Mouse (Mus musculus) testis, adult 2 months (tissue): ENCODE measurements around the gene Fmo9. TPM values are rescaled to one million over a fixed set of nuclear protein-coding genes. Genes with fewer than 3 reads are reported as not detected.

Experiments
- H3K27ac ChIP-seq: fragments of 200-500 bp; 2 replicates; pipeline ENCODE4 v1.5.1; 2012; ENCODE audit warnings: low read depth, low read length; ENCODE audit not compliant: control insufficient read depth, insufficient read depth
- H3K27me3 ChIP-seq: fragments of 200-500 bp; 2 replicates; pipeline ENCODE4 v1.6.1; 2012; ENCODE audit warnings: mild to moderate bottlenecking, low read length, moderate library complexity; ENCODE audit not compliant: control insufficient read depth, insufficient read depth
- H3K36me3 ChIP-seq: fragments of 200-500 bp; 2 replicates; pipeline ENCODE4 v1.6.1; 2012; ENCODE audit warnings: mild to moderate bottlenecking, low read length; ENCODE audit not compliant: control insufficient read depth, insufficient read depth
- H3K4me1 ChIP-seq: fragments of 200-500 bp; 2 replicates; pipeline ENCODE4 v1.6.1; 2012; ENCODE audit warnings: low read length; ENCODE audit not compliant: control insufficient read depth, insufficient read depth
- H3K4me3 ChIP-seq: fragments of 200-500 bp; 2 replicates; pipeline ENCODE4 v1.5.1; 2012; ENCODE audit warnings: low read depth, mild to moderate bottlenecking, low read length, moderate library complexity, mixed read lengths; ENCODE audit not compliant: control insufficient read depth
- CTCF ChIP-seq: fragments of 200-500 bp; IDR thresholded peaks from 2 replicates; pipeline ENCODE4 v1.5.1; 2012; ENCODE audit warnings: low read depth, mild to moderate bottlenecking, inconsistent platforms, low read length, moderate library complexity; ENCODE audit not compliant: control insufficient read depth, insufficient read depth, insufficient replicate concordance
- POLR2A ChIP-seq: fragments of 200-500 bp; IDR thresholded peaks from 2 replicates; pipeline ENCODE4 v1.6.1; 2012; ENCODE audit warnings: low read depth, mild to moderate bottlenecking, inconsistent platforms, low read length, moderate library complexity; ENCODE audit not compliant: control insufficient read depth
- polyA plus RNA-seq: library from polyadenylated mRNA; depleted of rRNA; stranded (reverse); fragments of >200 nt; gene quantifications from 2 replicates; pipeline ENCODE4 v1.2.3, GENCODE M21; 2012; rRNA removed

Gene Fmo9
- not detected in 2 replicates for polyA plus RNA-seq

- H3K4me3 ChIP-seq, result no peak within 1 kb of the TSS
Observed at GRCm38 (mm10) chr1:166681745-166682144, at the start of gene Fmo9. Gene Fmo9, minus strand, starts transcription at chr1:166681845.

GRCm38 (mm10) chr1:166730886-166731285 lies 49.2 kb upstream of the Fmo9 start:
- Histone ChIP-seq H3K4me3 (no peak overlapping the region), H3K27ac (no peak overlapping the region), H3K27me3 (no peaks in the 10 kb centered on the region), H3K36me3 (no peaks in the 10 kb centered on the region), H3K4me1 (no peaks in the 10 kb centered on the region)
- no peak for TF ChIP-seq POLR2A
- no peak for TF ChIP-seq CTCF

More at GRCm38 (mm10) chr1:166681745-166682144, at the start of gene Fmo9:
- TF ChIP-seq CTCF (no peak), POLR2A (no peak)
- Histone ChIP-seq H3K27ac (no peak within 1 kb of the TSS), H3K36me3 (no peaks in the 10 kb centered on the region), H3K27me3 (no peaks in the 10 kb centered on the region), H3K4me1 (no peaks in the 10 kb centered on the region)

- no peaks in the 10 kb centered on the region for H3K4me1 ChIP-seq
- H3K27ac ChIP-seq, result no peak overlapping the region
- H3K4me3 ChIP-seq, result no peak overlapping the region
- TF ChIP-seq CTCF (no peak), POLR2A (no peak)
- no peaks in the 10 kb centered on the region for H3K27me3 ChIP-seq
- no peaks in the 10 kb centered on the region for H3K36me3 ChIP-seq
Observed at GRCm38 (mm10) chr1:166730215-166730614, 48.6 kb upstream of the Fmo9 start.

DNA sequence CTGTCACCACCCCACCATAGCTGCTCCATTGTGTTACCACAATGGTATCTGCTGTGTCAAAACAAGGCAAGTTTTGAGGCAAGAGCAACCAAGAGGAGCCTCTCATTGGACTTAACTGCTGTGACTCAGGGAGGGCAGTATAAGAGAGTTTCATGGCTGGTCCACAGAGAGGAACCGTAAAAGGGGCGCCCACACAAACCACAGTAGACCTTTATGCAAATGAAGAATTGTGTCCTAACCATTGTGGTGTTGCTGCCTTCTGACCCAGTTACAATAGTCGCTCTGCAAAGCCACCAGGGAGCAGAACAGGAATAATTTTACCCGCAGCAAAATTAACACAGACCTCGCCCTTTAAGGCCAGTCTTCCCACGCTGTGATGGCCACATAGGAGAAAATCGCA lies 29.2 kb upstream of the Fmo9 start:
- no peak for TF ChIP-seq POLR2A
- TF ChIP-seq CTCF, result no peak
- Histone ChIP-seq H3K36me3 (no peaks in the 10 kb centered on the region), H3K27ac (no peak overlapping the region; the same call in 1 of the 2 replicates), H3K4me3 (peak overlapping the region; percentile 68), H3K4me1 (peaks cover 7% of the 10 kb centered on the region), H3K27me3 (no peaks in the 10 kb centered on the region)

- no peak overlapping the region for H3K4me3 ChIP-seq
- H3K36me3 ChIP-seq, result no peaks in the 10 kb centered on the region
- TF ChIP-seq POLR2A, result no peak
- no peak for TF ChIP-seq CTCF
Observed at GRCm38 (mm10) chr1:166702270-166702912, 20.7 kb upstream of the Fmo9 start.

GRCm38 (mm10) chr1:166669264-166669663 lies 12.4 kb downstream of the Fmo9 start:
- H3K4me1 ChIP-seq, result no peaks in the 10 kb centered on the region
- no peak overlapping the region for H3K4me3 ChIP-seq
- no peaks in the 10 kb centered on the region for H3K27me3 ChIP-seq
- TF ChIP-seq POLR2A (no peak), CTCF (no peak)
- no peak overlapping the region for H3K27ac ChIP-seq
- H3K36me3 ChIP-seq, result no peaks in the 10 kb centered on the region

More at GRCm38 (mm10) chr1:166702270-166702912, 20.7 kb upstream of the Fmo9 start:
- Histone ChIP-seq H3K27me3 (no peaks in the 10 kb centered on the region), H3K4me1 (no peaks in the 10 kb centered on the region), H3K27ac (no peak overlapping the region)

- no peak for TF ChIP-seq POLR2A
- no peak for TF ChIP-seq CTCF
- Histone ChIP-seq H3K27me3 (no peaks in the 10 kb centered on the region), H3K36me3 (no peaks in the 10 kb centered on the region), H3K4me3 (no peak overlapping the region), H3K27ac (no peak overlapping the region), H3K4me1 (no peaks in the 10 kb centered on the region)
Observed at GRCm38 (mm10) chr1:166660800-166661199, 20.8 kb downstream of the Fmo9 start.

- Histone ChIP-seq H3K4me3 (no peak within 1 kb of the TSS), H3K36me3 (no peaks in the 10 kb centered on the region), H3K27me3 (no peaks in the 10 kb centered on the region), H3K4me1 (no peaks in the 10 kb centered on the region), H3K27ac (no peak within 1 kb of the TSS)
- TF ChIP-seq CTCF, result no peak
- TF ChIP-seq POLR2A, result no peak
Observed at GRCm38 (mm10) chr1:166647593-166647992, 34.1 kb downstream of the Fmo9 start, which contains the start of gene Gm4847. Gene Gm4847, minus strand, starts transcription at chr1:166647693.

Other genes with a start within 250 kb of the Fmo9 start
- gene Gm4846, start 184.3 kb downstream of the Fmo9 start, polyA plus RNA-seq, result 0.64 and 0.69 TPM in 2 replicates
- not detected in 2 replicates for gene Gm4847, start 34.2 kb downstream of the Fmo9 start, polyA plus RNA-seq